Mouse (Mus musculus) Patski (cell line): ENCODE data around the gene Cops8. TPM values are rescaled to one million over a fixed set of nuclear protein-coding genes. Genes with fewer than 3 reads are reported as not detected.

Experiments
- ATAC-seq: fragments of 100-300 bp; one replicate; pipeline ENCODE4 v1.8.0; 2021
- CTCF ChIA-PET: fragments of 350-600 bp; sonication (Branson Sonifier 250); formaldehyde crosslinking; loops from one replicate; lab custom pipeline; 2022; ENCODE audit warnings: inconsistent platforms; lab: Charles Lee
- POLR2A ChIA-PET: fragments of 350-600 bp; sonication (Branson Sonifier 250); formaldehyde crosslinking; loops from one replicate; lab custom pipeline; 2022; ENCODE audit warnings: antibody characterized with exemption, inconsistent platforms; lab: Charles Lee
- DNase-seq: peaks from one replicate; pipeline ENCODE4 v3.0.0-alpha.2; 2011; ENCODE audit warnings: low read depth, low spot score
- H3K27me3 ChIP-seq: fragments of 371-371 bp; one replicate; pipeline ENCODE4 v1.5.1; 2021
- CTCF ChIP-seq: fragments of 100-300 bp; IDR thresholded peaks from one replicate; pipeline ENCODE4 v1.5.1; 2021
- in situ Hi-C: fragments of 300-500 bp; cut with MboI; formaldehyde crosslinking; loops from 3 replicates; pipeline ENCODE4 v1.11.1; 2018; ENCODE audit warnings: low pct_unique_long_range_greater_than_20kb, mixed read lengths
- polyA plus RNA-seq: library from polyadenylated mRNA; unstranded; gene quantifications from one replicate; pipeline ENCODE4 v1.2.3, GENCODE M21; 2021

Cops8 gene
- 134 TPM for polyA plus RNA-seq

DNA sequence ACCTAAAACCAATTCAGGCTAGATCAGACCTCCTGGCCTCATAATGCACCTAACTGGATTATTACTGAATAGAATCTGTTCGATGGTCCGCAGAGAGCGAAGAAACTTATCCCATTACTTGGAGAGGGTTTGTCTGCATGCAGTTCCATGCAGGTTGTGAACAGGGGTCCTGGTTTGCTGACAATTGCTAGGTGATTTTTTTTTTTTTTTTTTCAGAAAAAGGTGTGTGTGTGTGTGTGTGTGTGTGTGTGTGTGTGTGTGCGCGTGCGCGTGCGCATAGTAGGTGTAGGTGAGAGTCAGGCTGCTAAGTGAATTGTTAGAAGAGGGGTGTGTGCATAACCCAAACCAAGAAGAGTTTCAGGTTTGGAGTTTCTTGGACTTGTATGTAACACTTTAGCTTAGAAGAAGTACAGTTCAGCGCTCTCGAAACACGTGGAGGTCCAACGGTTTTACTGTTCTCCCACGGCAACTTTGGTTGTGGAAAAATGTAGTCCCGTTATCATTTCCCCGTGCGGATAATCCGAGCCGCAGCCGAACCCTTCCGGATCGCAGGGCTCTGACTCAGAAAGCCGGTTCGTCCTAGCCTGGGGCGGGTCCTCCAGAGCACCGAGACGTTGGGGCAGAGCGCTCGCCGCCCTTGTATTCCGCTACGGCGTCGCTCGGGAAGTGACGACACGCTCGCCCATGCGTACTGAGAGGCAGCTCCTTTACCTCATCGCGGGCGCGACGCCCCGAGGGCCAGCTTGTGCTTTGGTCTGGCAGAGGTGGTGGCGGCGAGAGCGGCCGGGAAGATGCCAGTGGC is at the start of gene Cops8:
TSS of gene Cops8 (plus strand) at position 223 of the 802 bp plus-strand sequence.
- CTCF ChIA-PET: interaction anchor here (1.3 to 1.4 kb wide), 2 partner anchors 10 kb away, joined by 3 to 4 read pairs; no protein-coding TSS in a partner anchor
- POLR2A ChIA-PET: interaction anchor here (1.0 kb wide), 1 partner anchor 14 kb away, joined by 3 read pairs; no protein-coding TSS in a partner anchor
- no peaks in the 10 kb centered on the region for H3K27me3 ChIP-seq
- in situ Hi-C loops: no loop called here
- DNase-seq (peak; percentile 84), ATAC-seq (peak; percentile 79)
- no peak for TF ChIP-seq CTCF

DNA sequence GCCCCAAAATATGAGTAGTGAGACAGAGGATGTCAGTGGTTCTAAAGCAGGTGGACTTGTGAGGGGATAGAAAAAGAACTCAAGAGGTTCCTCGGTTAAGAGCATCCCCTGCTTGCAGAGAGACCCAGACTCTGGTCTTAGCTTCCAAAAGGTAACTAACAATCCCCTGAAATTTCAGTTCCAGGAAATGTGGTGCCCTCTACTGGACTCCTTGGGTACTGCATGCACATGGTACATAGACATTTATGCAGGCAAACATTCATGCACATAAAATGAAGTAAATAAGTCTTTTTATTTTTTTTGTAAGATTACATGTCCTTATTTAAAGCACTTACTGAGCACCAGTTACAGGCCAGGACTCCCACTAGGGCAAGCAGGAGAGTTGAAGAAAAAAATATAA is 45.6 kb upstream of the Cops8 start:
- DNase-seq (no peak), ATAC-seq (no peak)
- ChIA-PET CTCF (interaction anchor here (0.8 to 1.2 kb wide), 3 partner anchors 10 to 353 kb away, joined by 3 to 4 read pairs (median 3); partner anchors contain the start of gene Ackr3), POLR2A (interaction anchor here (1.2 kb wide), 1 partner anchor 353 kb away, joined by 3 read pairs; the partner anchor contains the start of gene Ackr3)
- in situ Hi-C loops: no loop called here
- peak; percentile 67 for TF ChIP-seq CTCF
- H3K27me3 ChIP-seq: no peaks in the 10 kb centered on the region

DNA sequence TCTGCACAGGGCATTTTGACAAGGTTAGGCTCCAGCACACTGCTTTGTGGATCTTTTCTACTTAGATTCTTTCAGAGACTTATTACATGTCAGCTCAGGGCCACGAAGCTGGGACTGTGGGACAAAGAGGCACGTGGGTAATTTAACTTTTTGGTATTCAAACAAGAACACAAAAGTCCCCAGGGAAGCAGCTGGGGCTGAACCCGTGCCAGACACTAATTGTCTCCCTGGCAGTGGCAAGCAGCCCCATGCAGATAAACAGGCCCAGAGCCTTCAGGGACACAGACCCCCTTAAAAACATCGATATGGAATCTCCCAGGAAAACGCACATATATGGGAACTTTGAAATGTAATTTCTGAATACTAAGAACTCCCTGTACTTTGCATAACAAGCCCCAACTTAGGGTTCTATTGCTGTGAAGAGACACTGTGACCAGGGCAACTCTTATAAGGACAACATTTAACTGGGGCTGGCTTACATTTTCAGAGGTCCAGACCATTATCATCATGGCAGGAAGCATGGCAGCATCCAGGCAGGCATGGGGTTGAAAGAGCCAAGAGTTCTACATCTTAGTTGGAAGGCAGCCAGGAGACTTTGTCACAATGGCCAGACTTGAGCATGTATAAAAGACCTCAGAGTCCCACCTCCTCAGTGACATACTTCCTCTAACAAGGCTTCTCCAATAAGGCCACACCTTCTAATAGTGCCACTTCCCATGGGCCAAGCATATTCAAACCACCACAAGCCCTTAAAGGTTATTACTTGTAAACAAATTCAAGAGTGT is 41.6 kb upstream of the Cops8 start:
- no peak for DNase-seq
- in situ Hi-C loops: no loop called here
- ATAC-seq: no peak
- CTCF ChIA-PET: no interaction called here
- POLR2A ChIA-PET: interaction anchor here (0.6 kb wide), 1 partner anchor 30 kb away, joined by 3 read pairs; no protein-coding TSS in a partner anchor
- TF ChIP-seq CTCF: no peak
- H3K27me3 ChIP-seq: no peaks in the 10 kb centered on the region

DNA sequence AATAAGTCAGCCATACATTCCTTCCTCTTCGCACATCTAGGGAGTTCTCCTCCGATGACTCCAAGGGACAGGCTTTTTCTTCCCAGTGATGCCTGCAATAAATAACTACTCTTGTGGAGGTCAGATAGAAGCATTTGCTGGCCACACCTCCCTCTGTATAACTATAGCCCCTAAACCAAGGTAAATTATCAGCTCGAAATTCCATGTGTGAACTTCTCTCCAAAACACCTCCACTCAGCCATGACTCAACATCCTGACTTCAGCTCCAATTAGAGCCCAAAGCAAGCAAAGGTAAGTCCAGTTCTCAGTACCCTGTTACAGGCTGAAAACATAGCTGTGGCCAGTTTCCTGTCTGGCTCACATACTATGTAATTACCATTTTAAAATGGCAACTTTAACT is 38.8 kb upstream of the Cops8 start:
- no peak for ATAC-seq
- CTCF ChIA-PET: interaction anchor here (2.1 kb wide), 1 partner anchor 359 kb away, joined by 6 read pairs; no protein-coding TSS in a partner anchor
- POLR2A ChIA-PET: interaction anchor here (0.6 kb wide), 1 partner anchor 10 kb away, joined by 3 read pairs; no protein-coding TSS in a partner anchor
- no peak for DNase-seq
- H3K27me3 ChIP-seq: no peaks in the 10 kb centered on the region
- no peak for TF ChIP-seq CTCF
- in situ Hi-C loops: no loop called here

DNA sequence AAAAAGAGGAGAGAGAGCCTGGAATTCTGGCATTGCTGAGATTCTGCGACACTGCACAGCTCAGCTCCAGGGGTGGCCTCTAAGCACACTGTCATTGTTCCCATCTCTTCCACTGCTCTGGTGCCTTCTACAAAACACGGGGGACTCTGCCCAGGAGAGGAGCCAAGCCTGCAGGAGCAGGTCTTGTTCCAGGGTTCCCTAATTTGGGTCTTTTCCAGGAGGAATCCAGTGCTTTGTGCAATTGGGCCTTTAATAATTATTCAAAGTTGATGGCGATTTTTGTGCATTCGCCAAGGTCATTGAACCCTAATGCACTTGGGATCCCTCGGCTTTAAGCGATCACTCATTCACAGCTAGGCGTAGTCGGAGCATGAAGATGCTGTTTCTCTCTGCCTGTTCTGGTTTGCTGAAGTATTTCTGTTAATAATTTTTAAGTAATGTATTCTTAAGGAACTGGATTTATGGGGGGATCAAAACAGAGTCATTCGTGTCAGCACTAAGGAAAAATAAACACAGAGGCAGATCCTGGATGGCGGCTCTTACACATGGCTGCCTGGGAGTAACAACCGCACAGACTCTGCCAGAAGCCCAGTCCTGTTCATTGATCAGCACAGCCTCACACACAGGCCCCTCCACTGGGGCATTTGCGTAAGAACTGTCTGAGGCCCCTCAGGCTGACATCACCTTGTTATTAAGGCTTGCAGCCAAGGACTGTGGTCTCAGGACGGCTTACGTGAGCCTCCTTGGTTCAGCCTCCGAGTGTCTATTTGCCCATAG is 35.9 kb upstream of the Cops8 start:
- ChIA-PET CTCF (interaction anchor here (1.1 kb wide), 1 partner anchor 46 kb away, joined by 3 read pairs; no protein-coding TSS in a partner anchor), POLR2A (interaction anchor here (0.6 kb wide), 1 partner anchor 89 kb away, joined by 3 read pairs; no protein-coding TSS in a partner anchor)
- in situ Hi-C loops: loop anchor here (5.0 kb wide), 1 partner anchor 335 kb away; no protein-coding TSS in a partner anchor
- H3K27me3 ChIP-seq: no peaks in the 10 kb centered on the region
- DNase-seq: peak; percentile 96
- ATAC-seq: peak; percentile 78
- TF ChIP-seq CTCF: no peak

DNA sequence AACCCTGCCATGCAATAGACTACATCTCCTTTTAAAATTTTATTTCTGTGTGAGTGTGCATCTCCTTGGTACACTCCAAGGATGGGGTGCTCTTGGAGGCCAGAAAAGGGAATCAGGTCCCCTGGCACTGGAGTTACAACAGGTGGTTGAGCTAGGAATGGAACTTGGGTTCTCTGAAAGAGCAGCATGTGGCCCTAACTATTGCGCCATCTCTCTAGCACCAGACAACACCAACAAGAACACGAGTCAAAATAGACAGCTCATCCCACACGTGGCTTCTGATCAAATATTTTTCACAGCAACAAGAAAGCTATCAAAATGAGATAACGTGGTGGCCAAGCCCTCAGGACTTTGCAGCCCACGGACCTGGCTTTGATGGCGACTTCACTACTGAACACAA is 28.9 kb upstream of the Cops8 start:
- in situ Hi-C loops: loop anchor here (5.0 kb wide), 1 partner anchor 147 kb away; no protein-coding TSS in a partner anchor
- ATAC-seq: no peak
- CTCF ChIA-PET: interaction anchor here (1.3 to 3.4 kb wide), 4 partner anchors 9 to 369 kb away, joined by 3 to 11 read pairs (median 4); no protein-coding TSS in a partner anchor
- no peaks in the 10 kb centered on the region for H3K27me3 ChIP-seq
- POLR2A ChIA-PET: interaction anchor here (0.6 kb wide), 1 partner anchor 10 kb away, joined by 3 read pairs; no protein-coding TSS in a partner anchor
- no peak for DNase-seq
- no peak for TF ChIP-seq CTCF

DNA sequence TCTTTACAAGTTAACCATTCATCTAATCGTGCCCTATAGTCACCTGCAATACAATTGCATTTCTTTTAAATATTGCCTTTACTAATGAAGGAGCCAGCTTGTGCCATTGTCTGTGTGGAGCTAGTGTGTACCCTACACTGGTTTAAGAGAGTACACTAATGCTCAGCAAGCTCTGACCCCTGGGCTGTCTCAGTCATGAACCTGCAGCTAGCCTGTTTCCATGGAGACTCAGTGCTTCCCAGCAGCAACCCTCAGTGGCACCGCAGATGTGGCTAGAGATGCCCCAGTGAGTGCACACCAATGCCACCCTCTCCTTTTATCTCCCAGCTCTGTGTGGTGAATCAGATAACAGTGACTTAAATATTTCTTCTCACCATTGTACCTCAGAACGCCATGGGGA is 27.9 kb upstream of the Cops8 start:
- no peak for TF ChIP-seq CTCF
- POLR2A ChIA-PET: no interaction called here
- ATAC-seq: no peak
- DNase-seq: no peak
- no peaks in the 10 kb centered on the region for H3K27me3 ChIP-seq
- CTCF ChIA-PET: interaction anchor here (1.5 to 3.4 kb wide), 2 partner anchors 13 to 370 kb away, joined by 3 to 11 read pairs; no protein-coding TSS in a partner anchor
- in situ Hi-C loops: loop anchor here (5.0 kb wide), 1 partner anchor 148 kb away; no protein-coding TSS in a partner anchor

DNA sequence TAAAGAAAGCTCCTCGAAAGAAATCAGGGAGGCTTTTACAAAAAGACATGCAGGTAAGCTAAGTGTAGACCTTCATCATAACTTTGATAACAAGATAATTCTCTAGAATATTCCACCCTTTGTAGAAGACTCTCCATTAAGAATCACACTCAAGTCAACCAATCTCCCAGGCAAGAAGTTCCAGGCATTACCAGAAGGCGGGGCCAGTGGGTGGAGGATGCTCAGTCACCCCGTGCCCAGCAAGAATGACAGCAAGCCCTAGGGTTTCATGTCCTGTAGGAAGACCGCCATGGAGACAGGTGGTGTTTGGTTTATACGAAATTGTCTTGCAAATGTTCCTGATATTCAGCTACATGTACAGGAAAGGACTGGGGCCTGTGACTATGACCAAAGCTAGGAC is 25.4 kb upstream of the Cops8 start:
- ChIA-PET POLR2A (no interaction called here), CTCF (no interaction called here)
- in situ Hi-C loops: no loop called here
- DNase-seq (no peak), ATAC-seq (no peak)
- TF ChIP-seq CTCF: no peak
- H3K27me3 ChIP-seq: no peaks in the 10 kb centered on the region

DNA sequence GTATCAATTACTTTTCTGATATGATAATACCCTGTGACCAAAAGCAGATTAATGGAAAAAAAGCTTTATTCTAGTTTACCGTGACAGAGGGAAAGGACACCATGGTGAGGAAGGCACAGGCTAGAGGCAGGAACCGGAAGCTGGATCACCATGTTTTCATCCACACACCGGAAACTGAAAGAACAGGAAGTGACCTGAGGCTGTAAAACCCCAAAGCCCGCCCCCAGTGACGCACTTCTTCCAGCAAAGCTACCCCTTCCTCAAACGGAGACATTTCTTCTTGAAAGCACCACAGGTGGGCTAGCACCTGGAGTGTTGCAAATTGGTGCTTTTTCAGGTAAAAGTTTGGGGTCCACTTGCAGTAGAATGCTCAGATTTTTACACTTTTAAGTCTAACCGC is 20.1 kb upstream of the Cops8 start:
- ChIA-PET POLR2A (no interaction called here), CTCF (interaction anchor here (0.8 to 2.1 kb wide), 6 partner anchors 8 to 531 kb away, joined by 3 to 8 read pairs (median 4); no protein-coding TSS in a partner anchor)
- in situ Hi-C loops: no loop called here
- no peak for TF ChIP-seq CTCF
- H3K27me3 ChIP-seq: no peaks in the 10 kb centered on the region
- ATAC-seq (no peak), DNase-seq (no peak)
